Mouse (Mus musculus): ENCODE results near the gene Tgfbi. TPM values are rescaled to one million over a fixed set of nuclear protein-coding genes. Genes with fewer than 3 reads are reported as not detected.

The Tgfbi gene
- polyA plus RNA-seq, 1 experiment, result 1.8 TPM

GRCm38 (mm10) chr13:56616386-56616785 is 7.1 kb downstream of the Tgfbi start:
- Histone ChIP-seq H3K27me3 (ENCODE audit: control insufficient read depth, insufficient read depth, insufficient read length) (no peaks in the 10 kb centered on the region), H3K36me3 (ENCODE audit: control insufficient read depth, insufficient read depth) (no peaks in the 10 kb centered on the region), H3K79me2 (ENCODE audit: control insufficient read depth, insufficient read depth) (no peaks in the 10 kb centered on the region), H3K4me2 (ENCODE audit: low read depth) (no peak overlapping the region), H3ac (ENCODE audit: control insufficient read depth, insufficient read length) (no peak overlapping the region), H3K4me3 (no peak overlapping the region)
- TF ChIP-seq REST (IDR thresholded peaks at IDR 0.05; ENCODE audit: insufficient read depth, insufficient read length) (no peak), MYOD1 (IDR thresholded peaks at IDR 0.05; ENCODE audit: control insufficient read depth in 1 of 3, insufficient read length in 2 of 3, low read depth in 2 of 3) (no peak), TCF12 (IDR thresholded peaks at IDR 0.05; ENCODE audit: insufficient read depth, poor library complexity, severe bottlenecking) (no peak), TCF3 (IDR thresholded peaks at IDR 0.05; ENCODE audit: insufficient read length, low read depth) (no peak), SRF (IDR thresholded peaks at IDR 0.05; ENCODE audit: control insufficient read depth, insufficient read length, low read depth) (no peak)

- TF ChIP-seq USF1 (IDR thresholded peaks at IDR 0.05; ENCODE audit: low read depth), result no peak
- TF ChIP-seq REST (IDR thresholded peaks at IDR 0.05; ENCODE audit: insufficient read depth, insufficient read length), result no peak
- TF ChIP-seq MYOD1 (IDR thresholded peaks at IDR 0.05; ENCODE audit: control insufficient read depth in 1 of 3, insufficient read length in 2 of 3, low read depth in 2 of 3), result no peak
- no peak for TF ChIP-seq MYOG (IDR thresholded peaks at IDR 0.05; ENCODE audit: control insufficient read depth in 1 of 3, insufficient read depth in 1 of 3, insufficient read length in 2 of 3, low read depth in 2 of 3)
- no peak for TF ChIP-seq MAX (IDR thresholded peaks at IDR 0.05; ENCODE audit: low read depth)
- no peak for TF ChIP-seq CEBPB (IDR thresholded peaks at IDR 0.05; ENCODE audit: insufficient read depth, poor library complexity, severe bottlenecking)
- TF ChIP-seq TCF3 (IDR thresholded peaks at IDR 0.05; ENCODE audit: insufficient read length, low read depth), result no peak
- no peak for TF ChIP-seq POLR2AphosphoS2 (IDR thresholded peaks at IDR 0.05; ENCODE audit: insufficient read length, low read depth)
- TF ChIP-seq POLR2A (IDR thresholded peaks at IDR 0.05; ENCODE audit: insufficient read length, low read depth), result no peak
- no peak for TF ChIP-seq E2F4 (IDR thresholded peaks at IDR 0.05; ENCODE audit: insufficient read depth)
- TF ChIP-seq TCF12 (IDR thresholded peaks at IDR 0.05; ENCODE audit: insufficient read depth, poor library complexity, severe bottlenecking), result no peak
- no peak for TF ChIP-seq SRF (IDR thresholded peaks at IDR 0.05; ENCODE audit: control insufficient read depth, insufficient read length, low read depth)
These were observed 7.9 kb downstream of the Tgfbi start for GRCm38 (mm10) chr13:56617197-56617596.

GRCm38 (mm10) chr13:56622201-56622757 is 13.0 kb downstream of the Tgfbi start:
- Histone ChIP-seq H3K4me3 (no peak overlapping the region), H3K79me2 (ENCODE audit: control insufficient read depth, insufficient read depth) (no peaks in the 10 kb centered on the region), H3K36me3 (ENCODE audit: control insufficient read depth, insufficient read depth) (no peaks in the 10 kb centered on the region), H3K27me3 (ENCODE audit: control insufficient read depth, insufficient read depth, insufficient read length) (no peaks in the 10 kb centered on the region), H3K4me2 (ENCODE audit: low read depth) (no peak overlapping the region), H3ac (ENCODE audit: control insufficient read depth, insufficient read length) (no peak overlapping the region)
- TF ChIP-seq CEBPB (IDR thresholded peaks at IDR 0.05; ENCODE audit: insufficient read depth, poor library complexity, severe bottlenecking) (no peak), E2F4 (IDR thresholded peaks at IDR 0.05; ENCODE audit: insufficient read depth) (no peak), MAX (IDR thresholded peaks at IDR 0.05; ENCODE audit: low read depth) (no peak), REST (IDR thresholded peaks at IDR 0.05; ENCODE audit: insufficient read depth, insufficient read length) (no peak), SRF (IDR thresholded peaks at IDR 0.05; ENCODE audit: control insufficient read depth, insufficient read length, low read depth) (no peak), POLR2AphosphoS2 (IDR thresholded peaks at IDR 0.05; ENCODE audit: insufficient read length, low read depth) (no peak)

More at GRCm38 (mm10) chr13:56617197-56617596, 7.9 kb downstream of the Tgfbi start:
- Histone ChIP-seq H3K79me2 (ENCODE audit: control insufficient read depth, insufficient read depth) (no peaks in the 10 kb centered on the region), H3K4me3 (no peak overlapping the region), H3ac (ENCODE audit: control insufficient read depth, insufficient read length) (no peak overlapping the region), H3K36me3 (ENCODE audit: control insufficient read depth, insufficient read depth) (no peaks in the 10 kb centered on the region), H3K27me3 (ENCODE audit: control insufficient read depth, insufficient read depth, insufficient read length) (no peaks in the 10 kb centered on the region), H3K4me2 (ENCODE audit: low read depth) (no peak overlapping the region)

DNA sequence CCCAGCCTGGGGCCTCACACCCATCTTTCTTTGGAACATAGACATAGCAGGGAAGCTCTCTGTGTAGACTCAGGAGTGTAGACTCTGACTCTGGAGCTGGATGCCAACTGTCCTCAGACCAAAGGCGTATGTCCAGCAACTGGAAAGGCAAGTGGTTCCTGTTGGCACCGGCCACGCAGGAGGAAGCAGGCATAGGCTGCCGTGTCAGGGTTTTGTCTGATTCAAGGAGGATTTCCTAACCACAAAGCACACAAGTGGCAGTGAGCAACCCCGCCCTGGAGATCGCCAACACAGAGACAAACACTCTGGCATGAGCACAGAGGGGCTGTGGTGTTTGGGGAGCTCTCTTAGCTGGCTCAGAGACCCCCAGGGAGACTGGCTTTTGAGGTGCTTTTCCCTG is 17.2 kb downstream of the Tgfbi start:
- TF ChIP-seq POLR2A (IDR thresholded peaks at IDR 0.05; ENCODE audit: insufficient read length, low read depth) (no peak), E2F4 (IDR thresholded peaks at IDR 0.05; ENCODE audit: insufficient read depth) (no peak), TCF3 (IDR thresholded peaks at IDR 0.05; ENCODE audit: insufficient read length, low read depth) (no peak), TCF12 (IDR thresholded peaks at IDR 0.05; ENCODE audit: insufficient read depth, poor library complexity, severe bottlenecking) (no peak), POLR2AphosphoS2 (IDR thresholded peaks at IDR 0.05; ENCODE audit: insufficient read length, low read depth) (no peak), USF1 (IDR thresholded peaks at IDR 0.05; ENCODE audit: low read depth) (no peak), MYOD1 (IDR thresholded peaks at IDR 0.05; ENCODE audit: control insufficient read depth in 1 of 3, insufficient read length in 2 of 3, low read depth in 2 of 3) (peak in 2 of 3 experiments; percentile 40 to 72), CEBPB (IDR thresholded peaks at IDR 0.05; ENCODE audit: insufficient read depth, poor library complexity, severe bottlenecking) (no peak), REST (IDR thresholded peaks at IDR 0.05; ENCODE audit: insufficient read depth, insufficient read length) (no peak), MAX (IDR thresholded peaks at IDR 0.05; ENCODE audit: low read depth) (no peak), SRF (IDR thresholded peaks at IDR 0.05; ENCODE audit: control insufficient read depth, insufficient read length, low read depth) (no peak), MYOG (IDR thresholded peaks at IDR 0.05; ENCODE audit: control insufficient read depth in 1 of 3, insufficient read depth in 1 of 3, insufficient read length in 2 of 3, low read depth in 2 of 3) (peak; percentile 44 to 88 (median 61))
- Histone ChIP-seq H3K36me3 (ENCODE audit: control insufficient read depth, insufficient read depth) (no peaks in the 10 kb centered on the region), H3K4me3 (no peak overlapping the region), H3K79me2 (ENCODE audit: control insufficient read depth, insufficient read depth) (no peaks in the 10 kb centered on the region), H3ac (ENCODE audit: control insufficient read depth, insufficient read length) (no peak overlapping the region), H3K27me3 (ENCODE audit: control insufficient read depth, insufficient read depth, insufficient read length) (no peaks in the 10 kb centered on the region), H3K4me2 (ENCODE audit: low read depth) (peak overlapping the region; percentile 53)

GRCm38 (mm10) chr13:56630081-56630480 is 20.8 kb downstream of the Tgfbi start:
- Histone ChIP-seq H3K4me3 (no peak overlapping the region), H3K36me3 (ENCODE audit: control insufficient read depth, insufficient read depth) (no peaks in the 10 kb centered on the region), H3K4me2 (ENCODE audit: low read depth) (no peak overlapping the region), H3K79me2 (ENCODE audit: control insufficient read depth, insufficient read depth) (no peaks in the 10 kb centered on the region), H3K27me3 (ENCODE audit: control insufficient read depth, insufficient read depth, insufficient read length) (no peaks in the 10 kb centered on the region), H3ac (ENCODE audit: control insufficient read depth, insufficient read length) (no peak overlapping the region)
- TF ChIP-seq POLR2A (IDR thresholded peaks at IDR 0.05; ENCODE audit: insufficient read length, low read depth), result no peak
- TF ChIP-seq CEBPB (IDR thresholded peaks at IDR 0.05; ENCODE audit: insufficient read depth, poor library complexity, severe bottlenecking), result no peak

Data from myocyte (in vitro differentiated cells).